Mouse (Mus musculus): ENCODE measurements around the gene Srcin1. TPM values are rescaled to one million over a fixed set of nuclear protein-coding genes. Genes with fewer than 3 reads are reported as not detected.

Gene Srcin1
- total RNA-seq, 2 experiments from 2014 or later: 0.20 to 0.47 TPM

DNA sequence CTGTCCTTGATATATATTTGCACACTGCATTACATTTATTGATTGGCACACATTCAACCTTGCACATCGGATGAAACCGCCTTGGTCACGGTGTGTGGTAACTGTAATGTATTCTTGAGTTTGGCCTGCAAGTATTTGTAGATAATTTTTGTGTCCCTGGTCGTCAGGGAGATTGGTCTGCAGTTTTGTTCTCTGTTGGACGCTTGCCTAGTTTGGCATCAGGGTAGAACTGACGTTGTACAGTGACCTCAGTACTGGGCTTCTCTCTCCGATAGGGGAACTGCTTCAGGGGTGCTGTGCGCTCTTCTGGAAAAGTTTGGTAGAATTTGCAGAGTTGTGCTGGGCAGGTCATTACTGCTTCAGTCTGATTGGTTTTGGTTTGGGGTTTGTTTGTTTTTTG is 96.2 kb downstream of the Srcin1 start:
- DNase-seq (ENCODE audit: low spot score): no peak
- intact Hi-C loops (cut with DNase I): no loop called here

DNA sequence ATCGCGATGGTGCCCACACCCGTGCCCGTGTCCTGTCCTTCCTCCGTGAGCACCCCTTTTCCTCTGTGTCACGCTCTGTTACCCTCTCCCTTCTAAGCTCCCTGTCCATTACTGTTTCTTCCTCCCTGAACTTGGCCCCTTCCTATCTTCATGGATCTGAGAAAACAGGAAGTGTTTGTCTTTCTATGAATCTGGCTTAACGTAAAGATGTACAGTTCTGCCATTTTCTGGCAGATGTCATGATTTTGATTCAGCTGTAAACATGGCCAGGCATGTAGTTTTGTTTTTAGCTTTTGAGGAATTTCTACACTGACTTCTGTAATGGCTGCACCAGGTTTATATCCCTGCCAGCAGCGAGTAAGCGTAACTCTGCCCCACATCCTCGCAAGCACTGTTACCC is 96.9 kb downstream of the Srcin1 start:
- intact Hi-C loops (cut with DNase I): no loop called here
- no peak for DNase-seq (ENCODE audit: low spot score)

GRCm38 (mm10) chr11:97478345-97478744 is 97.6 kb downstream of the Srcin1 start:
- intact Hi-C loops (cut with DNase I): no loop called here
- DNase-seq (ENCODE audit: low spot score): no peak

GRCm38 (mm10) chr11:97477431-97477830 is 98.6 kb downstream of the Srcin1 start:
- intact Hi-C loops (cut with DNase I): no loop called here
- no peak for DNase-seq (ENCODE audit: low spot score)

GRCm38 (mm10) chr11:97476334-97477095 is 99.5 kb downstream of the Srcin1 start:
- intact Hi-C loops (cut with DNase I): no loop called here
- no peak for DNase-seq (ENCODE audit: low spot score)

- intact Hi-C loops (cut with DNase I): no loop called here
- DNase-seq (ENCODE audit: low spot score): no peak
Measured at GRCm38 (mm10) chr11:97471276-97471675, 104.7 kb downstream of the Srcin1 start.

DNA sequence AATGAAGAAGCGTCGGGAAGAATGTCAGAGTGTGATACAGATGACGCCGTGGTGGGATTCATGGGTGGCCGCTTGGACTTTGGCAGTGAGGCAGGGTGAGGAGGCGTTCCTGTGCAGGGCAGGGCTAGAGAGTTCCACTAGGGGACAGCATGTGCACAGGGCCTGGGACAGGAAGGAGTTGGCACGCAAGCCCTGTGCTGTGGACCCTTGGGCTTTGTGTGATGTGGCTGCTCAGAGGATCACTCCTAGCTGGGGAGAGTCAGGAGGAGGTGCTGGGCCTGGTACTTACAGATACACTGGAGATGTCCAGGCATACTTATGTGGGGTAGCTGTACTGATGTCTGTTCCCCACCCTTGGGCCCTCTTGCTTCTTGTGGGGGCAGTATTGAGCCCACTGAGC is 106.2 kb downstream of the Srcin1 start:
- no peak for DNase-seq (ENCODE audit: low spot score)

GRCm38 (mm10) chr11:97468639-97469287 is 107.2 kb downstream of the Srcin1 start:
- intact Hi-C loops (cut with DNase I): loop anchor here (1.0 kb wide), 2 partner anchors 36 to 60 kb away; no protein-coding TSS in a partner anchor
- DNase-seq (ENCODE audit: low spot score): peak; percentile 49

More for the DNA sequence above, 106.2 kb downstream of the Srcin1 start:
- intact Hi-C loops (cut with DNase I): loop anchor here (1.0 kb wide), 2 partner anchors 38 to 62 kb away; no protein-coding TSS in a partner anchor

- DNase-seq (ENCODE audit: low spot score): no peak
- intact Hi-C loops (cut with DNase I): no loop called here
Measured at GRCm38 (mm10) chr11:97466444-97467160, 109.4 kb downstream of the Srcin1 start.

DNA sequence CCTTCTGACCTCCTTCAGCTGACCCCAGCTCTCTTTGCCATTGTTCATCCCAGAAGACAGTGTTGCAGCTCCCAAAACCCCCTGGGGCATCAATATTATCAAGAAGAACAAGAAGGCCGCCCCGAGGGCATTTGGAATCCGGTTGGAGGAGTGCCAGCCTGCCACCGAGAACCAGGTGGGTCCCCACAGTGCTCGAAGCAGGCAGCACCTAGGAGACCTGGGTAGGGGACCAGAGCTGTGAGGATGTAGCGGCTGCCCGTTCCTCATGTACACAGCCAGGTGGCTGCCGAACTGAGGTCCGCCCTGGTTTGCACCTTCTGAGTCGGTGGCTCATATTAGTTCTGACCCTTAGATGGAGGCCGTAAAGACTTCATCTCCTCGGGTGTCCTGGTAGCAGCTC is 110.0 kb downstream of the Srcin1 start:
- no peak for DNase-seq (ENCODE audit: low spot score)
- intact Hi-C loops (cut with DNase I): no loop called here

DNA sequence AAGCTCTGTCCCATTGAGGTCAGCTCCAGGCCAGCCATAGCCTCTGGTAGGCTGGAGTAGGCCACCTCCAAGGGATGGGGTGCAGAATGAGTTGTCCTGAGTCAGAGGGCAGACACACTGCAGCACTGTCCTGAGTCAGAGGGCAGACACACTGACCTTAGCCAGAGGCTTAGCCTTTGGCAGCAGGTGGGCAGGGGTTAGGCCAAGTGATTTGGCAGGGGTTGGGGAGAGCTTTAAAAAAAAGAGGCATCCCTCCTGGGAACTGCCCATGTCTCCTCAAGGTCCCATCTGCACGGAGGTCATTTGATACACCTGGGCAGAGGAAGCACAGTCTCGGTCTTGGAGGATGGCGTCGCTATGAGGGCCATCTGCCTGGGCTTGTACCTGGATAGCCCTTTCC is 112.0 kb downstream of the Srcin1 start:
- no peak for DNase-seq (ENCODE audit: low spot score)

GRCm38 (mm10) chr11:97463166-97463565 is 112.8 kb downstream of the Srcin1 start:
- DNase-seq (ENCODE audit: low spot score): no peak
- intact Hi-C loops (cut with DNase I): no loop called here

More for the DNA sequence above, 112.0 kb downstream of the Srcin1 start:
- intact Hi-C loops (cut with DNase I): no loop called here

GRCm38 (mm10) chr11:97462538-97462937 is 113.4 kb downstream of the Srcin1 start:
- DNase-seq (ENCODE audit: low spot score): no peak
- intact Hi-C loops (cut with DNase I): no loop called here

DNA sequence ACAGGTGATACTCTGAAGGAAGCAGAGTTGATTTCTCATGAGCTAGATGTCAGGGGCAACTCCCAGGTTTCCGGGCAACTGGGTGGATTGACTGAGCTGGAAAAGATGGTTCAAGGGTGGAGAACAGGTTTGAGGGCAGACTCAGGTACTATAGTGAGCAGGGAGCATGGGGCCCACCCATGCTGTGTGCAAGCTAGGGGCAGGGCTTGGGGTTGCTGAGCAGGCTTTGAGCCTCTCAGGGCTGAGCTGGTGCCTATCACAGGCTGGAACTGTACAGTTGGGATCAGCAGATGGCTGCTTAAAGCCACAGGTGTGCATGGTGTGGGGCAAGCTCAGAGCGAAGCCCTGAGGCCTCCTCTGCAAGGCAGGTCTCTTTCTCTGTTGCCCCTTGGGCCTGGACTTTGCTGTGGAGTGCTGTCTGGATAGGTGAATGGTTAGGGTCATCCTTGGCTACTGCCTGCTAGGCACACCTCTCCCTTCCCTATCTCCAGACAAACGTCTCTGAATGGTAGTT is 114.6 kb downstream of the Srcin1 start:
- intact Hi-C loops (cut with DNase I): no loop called here
- no peak for DNase-seq (ENCODE audit: low spot score)

Other genes starting within 250 kb of the Srcin1 start
- under 1 TPM; 0.05 to 0.06 TPM for gene Gpr179, start 224.1 kb downstream of the Srcin1 start, total RNA-seq (2021)
- gene Socs7, start 213.6 kb downstream of the Srcin1 start, total RNA-seq (2021): 10 to 100 TPM; 17.9 to 19.9 TPM
- gene Arhgap23, start 160.7 kb downstream of the Srcin1 start, total RNA-seq (2021): 10 to 100 TPM; 14.8 to 19.4 TPM
- gene 4933428G20Rik, start 75.8 kb downstream of the Srcin1 start, total RNA-seq (2021): not detected
- 1 to 10 TPM in 1 of 2 experiments, under 1 TPM in 1; 0.94 to 1.5 TPM for gene Epop, start 53.5 kb upstream of the Srcin1 start, total RNA-seq (2021)
- 10 to 100 TPM; 59.8 to 63.3 TPM for gene Mllt6, start 87.2 kb upstream of the Srcin1 start, total RNA-seq (2021)
- gene Cisd3, start 109.6 kb upstream of the Srcin1 start, total RNA-seq (2021): 100 to 1,000 TPM; 145 to 155 TPM
- 1 to 10 TPM; 6.2 to 6.4 TPM for gene Pcgf2, start 124.3 kb upstream of the Srcin1 start, total RNA-seq (2021)
- gene Psmb3, start 127.2 kb upstream of the Srcin1 start, total RNA-seq (2021): 100 to 1,000 TPM; 150 to 151 TPM
- 10 to 100 TPM; 20.2 to 21.1 TPM for gene Pip4k2b, start 168.5 kb upstream of the Srcin1 start, total RNA-seq (2021)
- 1 to 10 TPM; 7.0 to 7.2 TPM for gene Cwc25, start 190.4 kb upstream of the Srcin1 start, total RNA-seq (2021)
- not detected for gene 1700001P01Rik, start 199.7 kb upstream of the Srcin1 start, total RNA-seq (2021)
- gene Rpl23, start 206.3 kb upstream of the Srcin1 start, total RNA-seq (2021): 100 to 1,000 TPM; 454 to 515 TPM
- gene Lasp1, start 222.8 kb upstream of the Srcin1 start, total RNA-seq (2021): 10 to 100 TPM; 41.3 to 46.2 TPM

All from heart, postnatal 25 days (tissue).